Mouse (Mus musculus) cerebellum, adult 18-20 months (tissue): ENCODE data around the gene Cops4.

Experiments used
- DNase-seq, 2 experiments: peaks; one replicate each; pipeline ENCODE4 v3.0.0; 2021

Gene Cops4

DNA sequence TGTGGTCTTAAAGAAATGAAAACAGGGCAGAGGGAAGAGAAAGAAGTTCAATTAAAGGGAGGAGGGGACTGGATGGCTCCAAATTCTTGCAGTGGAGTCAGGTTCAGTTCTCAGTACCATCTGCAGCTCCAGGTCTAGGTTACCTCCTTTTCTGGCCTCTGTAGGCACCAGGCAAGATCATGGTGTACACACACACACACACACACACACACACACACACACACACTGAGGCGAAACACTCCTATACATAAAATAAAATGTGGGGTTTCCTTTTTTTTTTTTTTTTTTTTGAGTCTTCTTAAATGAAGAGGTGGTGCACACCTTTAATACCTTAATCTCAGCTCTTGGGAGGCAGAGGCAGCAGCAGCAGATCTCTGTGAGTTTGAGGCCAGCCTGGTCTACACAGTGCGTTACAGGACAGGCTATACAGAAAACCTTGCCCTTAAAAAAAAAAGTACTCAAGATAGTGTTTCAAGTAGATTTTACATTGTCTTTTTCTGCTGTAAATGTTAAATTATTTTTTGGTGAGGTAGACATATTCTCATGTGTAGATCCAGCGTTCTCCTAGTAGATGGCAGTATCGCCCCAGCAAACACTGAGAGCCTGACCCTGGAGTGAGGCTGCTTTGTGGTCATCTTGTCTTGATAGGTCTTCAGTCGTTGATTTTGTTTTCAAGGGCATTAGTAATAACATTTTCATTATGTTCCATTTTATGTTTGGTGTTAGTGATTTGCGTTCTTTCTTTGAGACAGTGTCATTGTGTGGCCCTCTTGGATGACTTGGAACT is 28.4 kb downstream of the Cops4 start:
- no peak for DNase-seq

DNA sequence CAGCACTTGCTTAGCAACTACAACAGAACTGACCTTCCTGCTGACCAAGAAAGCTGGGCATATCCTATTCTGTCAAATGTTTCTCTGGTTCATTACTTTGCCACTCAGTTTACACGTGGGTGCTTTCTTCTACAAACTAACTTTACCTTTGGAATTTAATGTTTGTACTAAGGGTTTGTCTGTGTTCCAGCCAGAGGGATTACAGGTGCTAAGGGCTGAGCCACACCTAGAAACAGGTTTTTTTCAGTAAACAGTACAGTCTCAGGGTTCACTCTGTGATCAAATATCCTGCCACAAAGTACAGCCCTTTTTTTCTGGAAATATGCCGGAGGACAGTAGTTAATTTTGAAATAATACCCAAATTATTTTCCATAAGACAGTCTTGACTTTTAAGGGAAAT is 30.1 kb downstream of the Cops4 start:
- no peak for DNase-seq

DNA sequence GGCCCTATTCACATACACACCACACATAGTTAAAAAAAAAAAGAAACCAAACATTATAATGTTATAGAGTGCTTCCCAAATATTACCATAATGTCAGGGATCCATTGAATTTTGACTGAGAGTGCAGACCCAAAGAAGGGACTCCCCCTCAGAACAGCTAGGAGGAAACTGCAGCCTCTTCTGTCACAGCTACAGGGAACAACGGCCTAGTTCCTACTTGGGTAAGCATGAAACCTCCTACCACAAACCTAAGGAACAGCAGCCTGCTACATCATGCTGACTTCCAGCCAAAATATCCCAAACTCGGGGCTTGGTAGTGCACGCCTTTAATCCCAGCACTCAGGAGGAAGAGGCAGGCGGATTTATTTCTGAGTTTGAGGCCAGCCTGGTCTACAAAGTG is 31.2 kb downstream of the Cops4 start:
- DNase-seq: no peak

DNA sequence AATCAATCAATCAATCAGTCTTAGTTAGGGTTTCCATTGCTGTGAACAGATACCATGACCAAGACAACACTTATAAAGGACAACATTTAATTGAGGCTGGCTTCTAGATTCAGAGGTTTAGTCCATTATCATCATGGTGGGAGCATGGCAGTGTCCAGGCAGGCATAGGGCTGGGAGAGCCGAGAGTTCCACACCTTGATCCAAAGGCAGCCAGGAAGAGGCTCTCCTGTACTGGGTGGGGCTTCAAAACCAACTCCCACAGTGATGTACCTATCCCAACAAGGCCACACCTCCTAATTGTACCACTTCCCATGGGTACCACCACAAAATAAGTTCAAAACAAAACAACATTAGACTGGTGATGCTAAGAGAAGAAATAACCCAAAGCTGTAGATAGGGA is 32.0 kb downstream of the Cops4 start:
- DNase-seq: no peak

DNA sequence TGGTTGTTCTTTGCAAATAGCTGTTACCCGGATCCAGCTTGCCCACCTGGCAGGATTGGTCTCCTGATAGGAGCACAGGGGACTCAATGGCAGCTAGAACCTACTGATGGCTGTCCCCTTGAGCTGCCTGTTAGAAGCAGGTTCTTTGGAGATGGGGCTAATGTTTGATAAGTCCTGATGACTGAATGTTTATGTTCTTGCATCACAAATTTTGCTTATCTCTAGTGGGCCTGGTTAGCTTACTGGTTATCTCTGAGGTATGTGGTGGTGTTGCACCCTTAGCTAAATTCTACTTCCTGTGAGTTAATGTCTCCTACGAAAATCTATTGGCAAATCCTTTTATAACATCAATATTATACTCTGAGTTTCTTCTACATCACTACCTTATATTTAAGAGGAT is 33.8 kb downstream of the Cops4 start:
- DNase-seq: no peak

DNA sequence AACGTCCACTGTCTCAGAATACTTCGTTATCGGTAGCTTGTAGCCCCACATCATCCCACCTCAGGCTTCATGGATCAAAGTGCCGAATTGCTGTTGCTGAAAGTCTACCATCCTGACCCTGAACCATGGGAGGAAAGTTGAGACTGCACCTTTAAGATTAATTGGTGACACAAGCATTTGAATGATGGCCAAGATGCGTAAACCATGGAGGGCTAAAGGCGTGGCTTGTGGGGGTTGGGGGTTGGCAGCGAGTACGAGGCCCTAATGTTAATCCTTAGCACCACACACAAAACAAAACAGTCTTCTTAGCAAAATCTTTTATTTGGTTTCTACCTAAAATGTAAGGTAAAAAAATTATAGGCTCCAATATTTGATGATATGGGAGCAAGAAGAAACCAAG is 35.3 kb downstream of the Cops4 start:
- DNase-seq: no peak

DNA sequence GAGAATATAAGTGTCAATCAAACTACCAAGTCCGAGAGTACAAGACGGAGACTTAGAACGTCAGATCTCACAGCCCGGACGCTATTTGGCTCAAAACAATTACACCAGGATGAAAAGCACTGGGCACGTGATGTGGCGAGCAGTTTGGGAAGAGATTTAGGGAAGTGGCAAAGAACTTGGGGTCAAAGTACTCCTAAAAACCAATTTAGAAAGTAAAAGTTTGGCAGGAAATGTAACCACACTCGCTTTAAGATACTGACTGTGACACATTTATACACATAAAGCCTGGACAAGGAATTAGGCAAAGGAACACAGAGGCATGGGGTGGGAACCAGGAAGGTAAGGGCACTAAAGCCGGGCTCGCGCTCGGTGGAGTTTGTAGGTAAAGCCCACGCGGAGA is 38.9 kb downstream of the Cops4 start:
- no peak for DNase-seq

DNA sequence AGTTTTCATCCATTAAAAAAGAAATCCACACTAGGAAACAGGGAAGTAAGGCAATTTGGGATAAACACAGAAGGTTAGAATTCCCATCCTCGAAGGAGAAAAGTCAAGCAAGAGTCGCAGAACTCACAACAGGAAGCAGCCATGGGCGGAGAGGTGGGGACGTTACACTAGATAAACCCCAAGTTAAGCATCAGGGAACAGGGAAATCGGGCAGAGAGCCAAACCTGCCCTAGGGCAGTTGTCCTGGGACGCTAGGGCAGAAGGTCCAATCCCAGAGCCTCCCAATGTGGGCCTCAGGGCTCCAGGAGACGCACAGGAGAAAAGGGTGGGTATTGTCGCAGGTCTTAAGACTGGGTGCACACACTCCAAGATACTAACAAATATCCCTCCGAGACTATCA is 39.4 kb downstream of the Cops4 start:
- no peak for DNase-seq

DNA sequence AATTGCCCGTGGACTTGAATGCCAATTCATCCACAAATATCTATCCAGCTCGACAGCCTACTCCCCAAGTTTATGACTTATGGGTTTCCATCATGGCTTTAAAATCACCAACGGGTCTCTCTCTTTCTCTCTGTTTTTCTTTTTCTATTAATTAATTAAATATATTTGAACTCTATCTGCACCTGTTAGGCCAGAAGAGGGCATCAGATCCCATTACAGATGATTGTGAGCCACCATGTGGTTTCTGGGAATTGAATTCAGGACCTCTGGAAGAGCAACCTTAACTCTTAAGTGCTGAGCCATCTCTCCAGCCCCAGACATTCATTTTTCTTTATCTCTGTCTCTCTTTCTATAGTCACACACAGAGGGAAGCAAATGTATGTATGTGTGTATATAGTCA is 40.7 kb downstream of the Cops4 start:
- DNase-seq: no peak

DNA sequence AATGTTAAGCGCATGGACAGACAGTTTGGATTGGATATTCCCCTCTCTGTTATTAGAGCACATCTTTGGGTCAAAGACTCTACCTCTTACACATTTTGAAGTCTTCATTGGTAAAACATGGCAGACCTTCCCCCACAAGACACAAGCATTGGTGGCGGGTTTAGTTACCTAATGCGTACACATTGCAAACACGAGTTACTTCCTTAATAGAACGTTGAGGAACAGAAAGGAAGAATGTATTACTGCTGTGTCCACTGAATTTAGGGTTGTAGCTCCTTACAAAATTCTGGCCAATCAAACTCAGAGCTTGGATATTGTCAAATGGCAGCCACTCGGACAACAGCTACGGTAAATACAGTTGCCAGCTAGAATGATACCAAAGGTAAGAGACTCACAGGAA is 41.2 kb downstream of the Cops4 start:
- no peak for DNase-seq

DNA sequence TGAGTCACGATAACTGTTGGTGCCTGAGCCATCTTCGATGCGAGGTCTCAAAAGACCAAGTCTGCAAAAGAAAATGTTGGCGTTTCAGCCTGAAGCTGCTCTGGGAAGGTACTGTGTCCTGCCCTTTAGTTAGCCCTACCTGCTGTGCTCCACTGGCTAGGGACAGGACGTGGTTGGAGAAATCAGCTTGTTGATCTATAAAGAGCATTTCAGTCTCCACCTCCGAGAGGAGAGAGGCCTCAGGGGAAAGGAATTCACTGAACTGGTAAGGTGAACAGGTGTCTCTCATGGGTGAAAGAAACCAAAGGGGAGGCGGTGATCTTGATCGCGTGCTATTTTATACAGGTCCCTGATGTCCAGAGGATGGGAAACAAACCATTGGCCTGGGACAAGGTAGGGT is 44.6 kb downstream of the Cops4 start:
- DNase-seq: no peak

DNA sequence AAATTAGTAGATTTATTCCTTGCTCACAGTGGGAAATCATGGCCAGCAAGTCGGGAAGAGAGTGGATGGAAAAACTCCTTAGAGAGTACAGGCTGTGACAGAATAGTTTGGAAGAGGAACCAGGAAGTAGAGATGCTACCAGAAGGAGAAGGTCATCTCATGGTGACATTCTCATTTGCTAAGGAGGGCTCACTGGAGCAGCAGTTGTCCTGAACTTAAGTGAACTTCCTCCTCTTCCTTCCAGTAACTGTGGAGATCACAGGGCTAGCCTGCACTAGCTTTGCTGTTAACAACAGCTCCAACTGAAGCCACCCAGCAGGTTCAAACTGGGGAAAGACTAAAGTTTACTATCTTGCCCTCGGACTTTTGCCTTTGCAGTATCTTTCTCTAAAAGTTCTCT is 48.7 kb downstream of the Cops4 start:
- no peak for DNase-seq

DNA sequence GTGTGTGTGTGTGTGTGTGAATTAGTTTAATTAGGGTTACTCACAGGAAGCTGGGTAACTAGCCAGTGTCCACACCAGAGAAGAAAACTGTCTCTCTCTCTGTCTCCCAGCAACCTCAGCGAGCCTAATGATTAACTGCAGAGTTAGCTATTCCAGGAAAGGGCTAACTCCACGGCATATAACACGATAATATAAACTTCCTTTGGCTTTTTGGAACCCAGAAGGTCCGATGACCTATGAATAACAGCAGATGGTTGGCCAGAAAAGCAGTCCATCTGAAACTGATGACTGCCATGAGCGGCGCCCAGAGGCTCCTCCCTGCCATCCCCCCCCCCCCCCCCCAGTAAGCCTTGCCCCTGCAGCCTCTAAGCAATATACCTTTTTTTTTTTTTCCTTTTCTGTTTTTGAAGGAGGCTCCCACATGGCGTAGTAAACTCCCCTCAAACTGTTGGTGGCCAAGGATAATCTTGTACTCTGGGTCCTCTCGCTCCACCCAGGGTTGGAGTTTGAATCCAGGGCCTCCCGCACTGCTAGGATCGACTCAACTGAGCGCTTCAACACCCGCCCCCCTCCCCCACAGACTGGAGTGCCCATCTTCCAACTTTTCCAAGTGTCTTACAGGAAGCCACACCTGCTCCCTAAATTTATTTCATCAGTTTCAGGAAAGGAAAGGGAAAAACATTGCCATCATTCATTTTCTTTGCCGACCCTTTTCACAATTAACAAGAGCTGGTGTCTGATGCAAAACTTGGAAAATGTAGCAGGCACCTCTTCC is 49.3 kb downstream of the Cops4 start:
- no peak for DNase-seq

DNA sequence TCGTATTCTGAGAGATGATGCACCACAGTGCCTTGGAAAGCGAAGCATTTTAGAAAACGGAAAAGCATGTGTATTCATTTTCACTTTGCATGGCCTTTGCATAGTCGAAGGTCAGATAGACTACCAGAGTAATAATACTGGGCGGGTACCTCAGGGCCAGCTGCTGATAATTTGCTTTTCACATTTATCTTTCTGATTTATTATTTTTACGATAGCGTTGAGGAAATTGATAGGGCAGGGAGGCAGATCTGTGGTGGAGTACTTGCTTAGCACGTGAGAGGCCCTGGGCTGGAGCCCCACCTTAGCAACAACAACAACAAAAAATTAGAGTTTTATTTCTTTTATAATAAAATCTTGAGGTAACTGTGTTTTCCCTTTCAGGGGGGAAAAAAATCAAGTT is 50.1 kb downstream of the Cops4 start:
- no peak for DNase-seq

DNA sequence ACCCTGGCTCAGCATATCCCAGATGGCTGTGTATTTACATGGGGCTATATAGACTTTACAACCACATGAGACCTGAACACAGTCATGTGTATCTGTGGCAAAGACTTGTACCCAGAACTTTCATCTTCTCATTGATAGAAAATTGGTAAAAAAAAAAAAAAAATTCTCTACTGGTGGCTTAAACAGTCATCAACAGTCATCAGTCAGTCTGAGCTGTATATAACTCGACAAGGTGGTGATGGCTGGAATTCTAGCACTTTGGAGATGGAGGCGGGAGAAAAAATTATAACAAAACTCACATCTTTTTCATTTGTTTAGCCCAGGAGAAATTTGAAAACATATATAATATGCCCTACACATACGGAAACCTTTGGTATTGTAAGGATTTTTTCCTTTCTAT is 50.7 kb downstream of the Cops4 start:
- DNase-seq: no peak

DNA sequence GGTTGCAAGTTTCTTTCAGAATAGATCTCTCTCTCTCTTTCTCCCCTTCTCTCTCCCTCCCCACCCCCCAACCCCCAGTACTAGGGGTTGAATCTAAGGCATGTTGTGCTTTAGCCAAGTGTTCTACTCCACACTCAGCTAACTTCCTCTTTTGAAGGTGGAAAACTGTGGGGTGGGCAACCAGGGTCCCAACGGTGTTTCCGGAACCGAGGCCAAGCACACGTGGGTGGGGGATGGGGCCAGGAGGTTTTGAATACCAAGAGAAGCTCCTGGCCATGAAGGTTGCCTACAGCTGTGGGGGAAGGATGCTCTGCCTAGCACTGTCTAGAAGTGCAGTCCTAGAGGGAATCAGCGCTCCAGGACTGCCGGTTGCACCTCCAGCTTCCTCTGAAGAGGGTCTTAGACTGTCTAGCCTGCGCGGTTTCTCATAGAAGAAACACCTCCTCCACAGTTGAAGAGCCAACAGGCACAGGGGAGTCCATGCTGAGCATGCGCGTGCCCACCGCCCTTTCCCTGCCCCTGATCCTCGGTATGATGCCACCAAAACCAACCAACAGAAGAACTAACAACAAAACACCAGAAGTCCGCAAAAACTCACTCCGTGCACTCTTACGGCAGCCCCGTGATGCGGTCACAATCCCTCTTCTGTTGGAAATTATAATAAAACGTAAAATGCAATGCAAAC is 51.3 kb downstream of the Cops4 start:
- no peak for DNase-seq

DNA sequence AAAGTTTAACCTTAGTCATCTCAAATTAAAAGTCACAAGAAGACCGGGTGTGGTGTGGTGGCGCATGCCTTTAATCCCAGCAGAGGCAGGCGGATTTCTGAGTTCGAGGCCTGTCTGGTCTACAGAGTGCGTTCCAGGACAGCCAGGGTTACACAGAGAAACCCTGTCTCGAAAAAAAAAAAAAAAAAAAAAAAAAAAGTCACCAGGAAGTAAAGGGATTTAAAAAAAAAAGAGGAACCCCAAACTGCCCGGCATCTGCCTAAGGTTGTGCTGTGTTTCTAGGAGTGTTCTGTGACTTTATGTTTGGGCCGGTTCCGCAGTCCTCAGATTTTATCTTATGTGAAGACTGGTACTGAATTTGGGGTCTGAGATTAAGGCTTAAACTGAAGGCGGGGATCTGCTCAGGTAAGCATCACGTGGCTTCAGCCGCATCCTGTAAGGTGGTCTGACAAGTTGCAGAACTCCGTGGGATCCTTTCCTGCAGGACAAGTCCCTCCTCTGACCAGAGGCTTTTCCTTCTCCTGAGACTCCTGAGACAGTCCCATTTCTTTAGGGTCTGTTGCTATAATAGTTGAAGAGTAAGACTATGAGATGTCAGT is 52.0 kb downstream of the Cops4 start:
- DNase-seq: no peak

DNA sequence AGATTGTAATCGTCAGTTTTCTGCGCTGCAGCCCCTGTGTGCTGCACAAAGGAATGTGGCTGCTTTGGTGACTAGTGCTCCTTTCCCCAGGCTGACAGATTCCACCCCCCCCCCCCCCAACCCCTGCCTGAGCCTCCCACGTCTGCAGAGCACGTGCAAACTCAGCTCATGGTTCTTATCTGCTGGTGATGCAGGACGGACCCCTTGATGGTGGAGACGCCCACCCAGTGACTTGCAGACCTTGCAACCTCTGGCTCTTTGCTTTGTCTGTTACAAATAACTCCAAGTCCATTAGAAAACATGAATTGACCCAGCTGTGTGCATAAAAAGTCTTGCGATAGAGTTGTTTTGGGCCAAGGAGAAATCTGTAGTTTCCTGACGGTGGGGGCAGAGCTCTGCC is 52.6 kb downstream of the Cops4 start:
- DNase-seq: no peak

DNA sequence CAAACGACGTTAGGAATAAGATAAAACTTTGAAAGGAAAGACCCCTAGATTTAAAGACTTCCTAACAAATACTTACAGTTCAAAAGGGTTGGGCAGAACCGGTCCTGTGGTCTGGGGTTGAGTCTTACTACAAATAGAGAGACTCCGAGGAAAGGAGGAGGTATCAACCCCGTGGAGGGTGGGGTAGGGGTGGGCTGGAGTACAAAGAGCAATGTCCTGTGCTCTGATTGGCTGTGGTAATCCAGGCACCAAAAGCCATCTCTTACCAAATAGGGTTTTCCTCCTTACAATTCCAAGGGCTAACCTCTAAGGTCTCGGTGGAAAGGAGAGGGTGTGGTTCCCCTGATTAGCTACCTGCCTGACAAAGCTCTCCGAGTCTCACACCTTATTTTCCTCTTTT is 54.0 kb downstream of the Cops4 start, which contains the start of gene Plac8:
Gene Plac8 (minus strand): TSS at position 177 of the 400 bp plus-strand sequence.
- DNase-seq: no peak

DNA sequence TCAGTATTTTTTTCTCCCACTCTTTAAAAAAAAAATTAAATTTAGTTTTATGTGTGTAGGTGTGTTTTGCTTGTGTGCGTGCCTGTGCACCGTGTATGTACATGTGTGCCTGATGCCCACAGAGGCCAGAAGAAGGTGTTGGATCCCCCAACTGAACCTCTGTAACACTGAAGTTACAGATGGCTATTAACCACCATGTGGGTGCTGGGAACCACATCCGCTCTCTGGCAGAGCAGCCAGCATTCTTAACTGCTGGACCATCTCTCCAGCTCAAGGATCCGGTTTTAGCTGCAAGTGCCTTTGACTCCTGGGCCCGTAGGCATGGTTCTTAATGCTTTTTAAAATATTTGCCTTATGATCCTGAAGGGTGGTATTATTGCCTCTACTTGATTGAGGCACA is 55.1 kb downstream of the Cops4 start:
- no peak for DNase-seq

DNA sequence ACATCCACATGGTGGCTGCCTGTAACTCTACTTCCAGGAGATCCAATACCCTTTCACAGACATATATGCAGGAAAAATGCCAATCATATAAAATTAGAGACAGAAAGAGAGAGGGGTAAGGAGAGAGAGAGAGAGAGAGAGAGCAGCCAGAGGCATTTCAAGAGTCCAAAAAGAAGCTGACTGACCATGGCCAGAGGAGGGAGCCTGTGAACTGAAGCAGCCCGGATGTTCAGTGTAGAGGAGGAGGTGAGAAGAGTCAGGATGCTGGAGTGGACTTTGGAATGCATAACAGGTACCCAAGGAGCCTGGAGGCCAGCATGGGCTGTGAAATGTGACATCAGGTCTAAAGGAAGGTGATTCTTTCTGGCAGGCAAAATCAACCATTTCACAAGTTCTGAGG is 56.7 kb downstream of the Cops4 start:
- no peak for DNase-seq

DNA sequence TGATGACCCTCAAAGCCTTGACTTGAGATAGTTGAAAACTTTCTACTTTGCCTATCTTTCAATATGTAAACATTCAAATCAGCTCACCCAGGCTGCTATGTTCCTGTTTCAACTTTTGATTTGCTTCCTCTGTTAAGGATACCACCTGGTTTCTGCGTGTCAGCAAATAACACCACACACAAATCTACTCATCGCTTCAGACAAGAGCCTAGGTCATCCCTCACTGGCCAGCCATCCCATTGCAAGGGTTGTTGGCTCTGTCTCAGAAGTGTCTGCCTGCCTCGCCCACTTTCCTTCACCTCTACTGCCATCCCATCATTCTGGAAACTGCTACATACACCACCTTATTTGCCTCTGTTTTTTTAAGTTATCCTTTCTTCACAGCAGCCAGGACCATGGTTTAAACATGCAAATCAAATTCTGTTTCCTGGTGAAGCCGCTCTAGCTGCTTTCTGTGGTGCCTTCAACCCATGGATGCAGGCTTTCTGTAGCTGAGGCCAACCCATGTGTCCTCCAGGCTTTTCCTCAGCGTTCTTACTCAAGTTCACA is 60.8 kb downstream of the Cops4 start:
- no peak for DNase-seq
